ENCODE assay signal across 22 mouse cellular contexts in the genomic region with DNA sequence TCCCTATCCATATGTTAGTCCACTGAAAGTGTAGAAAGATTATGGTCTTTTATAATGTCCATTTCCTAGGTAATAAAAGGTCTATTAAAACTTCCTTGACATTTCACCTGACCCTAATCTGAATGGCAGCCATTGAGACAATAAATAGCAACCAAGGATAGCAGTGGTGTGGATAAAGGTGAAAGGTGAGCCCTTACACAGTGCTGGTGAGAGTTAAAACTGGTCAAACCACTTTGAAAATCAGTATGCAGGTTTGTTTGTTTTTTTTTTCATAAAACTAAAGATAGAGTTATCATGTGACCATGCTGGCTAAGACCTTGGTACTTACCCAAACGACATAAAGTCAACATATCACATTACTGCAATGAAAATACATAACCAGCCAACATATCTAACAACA.
"Had no signal": no experiment of that assay in that cellular context is flagged by ENCODE, and none has a peak within 500 bp of the region (broad histone marks: within the 10 kb centered on the region; RNA-seq: fewer than 3 reads in every experiment).

No protein-coding gene starts in this region.

- H3K9ac ChIP-seq: limb, embryonic 13.5 days; liver, embryonic 12.5 days; liver, embryonic 15.5 days; midbrain, embryonic 13.5 days; neural tube, embryonic 13.5 days had no signal

- H3K4me2 ChIP-seq: limb, embryonic 13.5 days; liver, embryonic 12.5 days; liver, embryonic 15.5 days; midbrain, embryonic 13.5 days; neural tube, embryonic 13.5 days had no signal

- DNase-seq: kidney, adult 18-20 months; kidney, adult 9 months; kidney, postnatal 14 days; kidney, postnatal 4 days; layer of hippocampus, adult 9-11 months; liver; right cerebral cortex, postnatal 14 days; right cerebral cortex, postnatal 4 days; thymus, adult 18-20 months; thymus, postnatal 36 days had no signal

- H3K9me3 ChIP-seq: limb, embryonic 10.5 days; limb, embryonic 13.5 days; liver, embryonic 12.5 days; liver, embryonic 15.5 days; megakaryocyte, embryonic 14.5 days; midbrain, embryonic 10.5 days; midbrain, embryonic 13.5 days; neural tube, embryonic 13.5 days had no signal

- H3K4me1 ChIP-seq: limb, embryonic 10.5 days; liver, embryonic 12.5 days; liver, embryonic 15.5 days; megakaryocyte, embryonic 14.5 days had no signal

- ATAC-seq: inflammation-experienced regulatory T-cells, adult 6 months; liver, embryonic 12.5 days; midbrain, embryonic 13.5 days; midbrain, embryonic 16.5 days had no signal

- H3K27me3 ChIP-seq: limb, embryonic 13.5 days; liver, embryonic 12.5 days; liver, embryonic 15.5 days; megakaryocyte, embryonic 14.5 days; midbrain, embryonic 13.5 days; neural tube, embryonic 13.5 days had no signal

- H3K4me3 ChIP-seq: layer of hippocampus, adult 2 months; limb, embryonic 10.5 days; limb, embryonic 13.5 days; liver, embryonic 12.5 days; liver, embryonic 15.5 days; megakaryocyte, embryonic 14.5 days; midbrain, embryonic 10.5 days; midbrain, embryonic 13.5 days; myocyte; neural tube, embryonic 13.5 days had no signal

- H3K27ac ChIP-seq: layer of hippocampus, adult 2 months; limb, embryonic 10.5 days; limb, embryonic 13.5 days; liver, embryonic 12.5 days; liver, embryonic 15.5 days; midbrain, embryonic 10.5 days; midbrain, embryonic 13.5 days; neural tube, embryonic 13.5 days had no signal

- H3K36me3 ChIP-seq: limb, embryonic 10.5 days; limb, embryonic 13.5 days; liver, embryonic 12.5 days; liver, embryonic 15.5 days; midbrain, embryonic 10.5 days; midbrain, embryonic 13.5 days; neural tube, embryonic 13.5 days had no signal
